Mouse (Mus musculus) forebrain, embryonic 13.5 days (tissue): ENCODE measurements at regions not wholly inside any gene's neighbourhood (a gene's known extent, or its start where the extent isn't known, plus 50 kb on each side); places are given as distances from the start of the nearest gene placed in this dataset.

Experiments used
- ATAC-seq: fragments of 200-750 bp; cut with Nextera tagmentation; 2 replicates; pipeline ENCODE4 v1.8.0; 2017
- H3K27ac ChIP-seq: fragments of 300-500 bp; sonication (generic); 2 replicates; pipeline ENCODE4 v1.5.1; 2015; ENCODE audit warnings: inconsistent platforms, mild to moderate bottlenecking, moderate library complexity
- H3K27me3 ChIP-seq: fragments of 300-500 bp; sonication (generic); 2 replicates; pipeline ENCODE4 v1.6.1; 2015; ENCODE audit warnings: mild to moderate bottlenecking, inconsistent platforms
- H3K36me3 ChIP-seq: fragments of 300-500 bp; sonication (generic); 2 replicates; pipeline ENCODE4 v1.6.1; 2015; ENCODE audit warnings: mild to moderate bottlenecking, inconsistent platforms; ENCODE audit not compliant: poor library complexity, severe bottlenecking
- H3K4me1 ChIP-seq: fragments of 300-500 bp; sonication (generic); 2 replicates; pipeline ENCODE4 v1.6.1; 2015; ENCODE audit warnings: inconsistent platforms
- H3K4me2 ChIP-seq: fragments of 300-500 bp; sonication (generic); 2 replicates; pipeline ENCODE4 v1.6.1; 2015; ENCODE audit warnings: inconsistent platforms, mild to moderate bottlenecking, moderate library complexity
- H3K4me3 ChIP-seq: fragments of 300-500 bp; sonication (generic); 2 replicates; pipeline ENCODE4 v1.5.1; 2015; ENCODE audit warnings: mild to moderate bottlenecking, inconsistent platforms
- H3K9ac ChIP-seq: fragments of 300-500 bp; sonication (generic); 2 replicates; pipeline ENCODE4 v1.6.1; 2015; ENCODE audit warnings: mild to moderate bottlenecking, inconsistent platforms
- H3K9me3 ChIP-seq: fragments of 300-500 bp; sonication (generic); replicated peaks from 2 replicates; pipeline ENCODE4 v1.6.1; 2016; ENCODE audit warnings: inconsistent platforms
- WGBS: fragments of 180-500 bp; shearing (Covaris S2); methylation state at CpG from one replicate; pipeline ENCODE4 v1.1.7; 2015; 5-methylcytosine and 5-hydroxymethylcytosine counted together

GRCm38 (mm10) chr1:122393660-122394355 is 826.0 kb upstream of the Ddx18 start:
- no peak overlapping the region for H3K9ac ChIP-seq
- no peak overlapping the region for H3K4me2 ChIP-seq
- no peaks in the 10 kb centered on the region for H3K9me3 ChIP-seq
- H3K36me3 ChIP-seq: no peaks in the 10 kb centered on the region
- 47% methylated on average over 3 of the region's 3 CpGs for WGBS
- H3K27me3 ChIP-seq: no peaks in the 10 kb centered on the region
- H3K4me3 ChIP-seq: no peak overlapping the region
- H3K27ac ChIP-seq: 0 out of 2 replicates have a peak overlapping the region, but pooled peaks have one; percentile 20
- no peaks in the 10 kb centered on the region for H3K4me1 ChIP-seq
- peak; percentile 82 for ATAC-seq

GRCm38 (mm10) chr1:122357015-122357414 is 789.2 kb upstream of the Ddx18 start:
- no peak overlapping the region for H3K9ac ChIP-seq
- 97% methylated on average over 16 of the region's 16 CpGs for WGBS
- no peak overlapping the region for H3K27ac ChIP-seq
- ATAC-seq: peak; percentile 86
- H3K4me2 ChIP-seq: no peak overlapping the region
- no peaks in the 10 kb centered on the region for H3K27me3 ChIP-seq
- no peaks in the 10 kb centered on the region for H3K4me1 ChIP-seq
- no peaks in the 10 kb centered on the region for H3K36me3 ChIP-seq
- H3K9me3 ChIP-seq: peaks cover 3% of the 10 kb centered on the region; the same call in 1 of the 2 replicates
- no peak overlapping the region for H3K4me3 ChIP-seq

- no peaks in the 10 kb centered on the region for H3K36me3 ChIP-seq
- no peak overlapping the region for H3K27ac ChIP-seq
- ATAC-seq: no peak
- no peaks in the 10 kb centered on the region for H3K9me3 ChIP-seq
- H3K4me3 ChIP-seq: no peak overlapping the region
- H3K9ac ChIP-seq: no peak overlapping the region
- H3K4me2 ChIP-seq: no peak overlapping the region
- no peaks in the 10 kb centered on the region for H3K4me1 ChIP-seq
- no peaks in the 10 kb centered on the region for H3K27me3 ChIP-seq
These were observed 783.7 kb upstream of the Ddx18 start for GRCm38 (mm10) chr1:122351530-122351929.

GRCm38 (mm10) chr1:122333267-122333666 is 765.5 kb upstream of the Ddx18 start:
- Histone ChIP-seq H3K27ac (no peak overlapping the region), H3K9ac (no peak overlapping the region), H3K4me3 (no peak overlapping the region), H3K9me3 (no peaks in the 10 kb centered on the region), H3K4me2 (no peak overlapping the region), H3K36me3 (no peaks in the 10 kb centered on the region), H3K4me1 (no peaks in the 10 kb centered on the region), H3K27me3 (no peaks in the 10 kb centered on the region)
- WGBS: 85% methylated on average over 6 of the region's 6 CpGs
- no peak for ATAC-seq

DNA sequence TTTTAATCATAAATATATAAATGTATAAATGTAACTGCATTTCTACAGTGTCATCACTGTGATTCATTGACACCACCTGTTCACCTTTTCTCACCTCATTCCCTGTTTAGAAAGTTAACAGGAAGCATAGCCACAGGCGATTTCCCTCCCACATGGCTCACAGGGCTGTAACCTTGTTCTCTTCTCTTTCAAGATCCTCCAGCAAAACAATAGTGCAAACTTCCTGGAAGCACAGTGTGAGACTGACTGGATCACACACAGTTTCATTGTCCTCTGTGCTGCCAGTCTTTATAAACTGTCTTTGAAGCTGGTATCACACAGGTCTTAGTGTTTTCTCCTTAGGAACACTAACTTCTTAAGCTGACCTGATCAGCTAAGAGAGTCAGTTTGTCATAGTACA is 760.5 kb upstream of the Ddx18 start:
- Histone ChIP-seq H3K9ac (no peak overlapping the region), H3K4me1 (no peaks in the 10 kb centered on the region), H3K27me3 (no peaks in the 10 kb centered on the region), H3K9me3 (no peaks in the 10 kb centered on the region), H3K4me3 (no peak overlapping the region), H3K4me2 (no peak overlapping the region), H3K27ac (no peak overlapping the region), H3K36me3 (no peaks in the 10 kb centered on the region)
- WGBS: 30% methylated on average over 1 of the region's 1 CpGs
- ATAC-seq: no peak
